Mouse (Mus musculus) frontal cortex, adult (tissue): ENCODE measurements around the gene Oxa1l.
"Not testable (repeated sequence)": the region's sequence is repeated elsewhere in the genome, so short reads cannot be mapped to it uniquely, and the experiment has no call there.

ENCODE experiments used
- ATAC-seq: cut with Nextera tagmentation; 2 replicates; pipeline ENCODE4 v1.9.2; 2017; ENCODE audit warnings: mild to moderate bottlenecking, moderate library complexity, mixed read lengths; ENCODE audit not compliant: low TSS enrichment

Oxa1l gene

GRCm38 (mm10) chr14:54360577-54361340 lies at the start of gene Oxa1l:
TSS of gene Oxa1l (plus strand) at chr14:54360834.
- ATAC-seq, result peak; percentile 95

- no peak for ATAC-seq
Observed at GRCm38 (mm10) chr14:54311763-54312162, 48.9 kb upstream of the Oxa1l start.

GRCm38 (mm10) chr14:54321556-54322376 lies 38.9 kb upstream of the Oxa1l start:
- no peak for ATAC-seq

- no peak for ATAC-seq
Observed at GRCm38 (mm10) chr14:54324486-54324885, 36.1 kb upstream of the Oxa1l start.

GRCm38 (mm10) chr14:54328548-54328947 lies 32.1 kb upstream of the Oxa1l start:
- ATAC-seq, result no peak

- no peak for ATAC-seq
Observed at GRCm38 (mm10) chr14:54329201-54329600, 31.4 kb upstream of the Oxa1l start.

- ATAC-seq, result no peak
Observed at GRCm38 (mm10) chr14:54331178-54331577, 29.5 kb upstream of the Oxa1l start.

GRCm38 (mm10) chr14:54332176-54333074 lies 28.2 kb upstream of the Oxa1l start:
- no peak for ATAC-seq

GRCm38 (mm10) chr14:54333452-54334189 lies 27.0 kb upstream of the Oxa1l start:
- ATAC-seq, result no peak

GRCm38 (mm10) chr14:54340836-54341235 lies 19.8 kb upstream of the Oxa1l start:
- ATAC-seq, result no peak

GRCm38 (mm10) chr14:54341807-54342206 lies 18.8 kb upstream of the Oxa1l start:
- not testable (repeated sequence) for ATAC-seq

- not testable (repeated sequence) for ATAC-seq
Observed at GRCm38 (mm10) chr14:54350773-54351541, 9.7 kb upstream of the Oxa1l start.

GRCm38 (mm10) chr14:54352314-54352713 lies 8.3 kb upstream of the Oxa1l start:
- ATAC-seq, result no peak

- no peak for ATAC-seq
Observed at GRCm38 (mm10) chr14:54354406-54354805, 6.2 kb upstream of the Oxa1l start.

GRCm38 (mm10) chr14:54363156-54363555 lies 2.5 kb downstream of the Oxa1l start:
- ATAC-seq, result no peak

GRCm38 (mm10) chr14:54365026-54365645 lies 4.5 kb downstream of the Oxa1l start:
- no peak for ATAC-seq

GRCm38 (mm10) chr14:54366581-54366980 lies 5.9 kb downstream of the Oxa1l start:
- ATAC-seq, result no peak

- ATAC-seq, result no peak
Observed at GRCm38 (mm10) chr14:54367429-54368060, 6.9 kb downstream of the Oxa1l start.

- ATAC-seq, result no peak
Observed at GRCm38 (mm10) chr14:54369372-54369771, 8.7 kb downstream of the Oxa1l start.
